Comparison of ENCODE assay signal across 28 mouse cellular contexts in the genomic region with DNA sequence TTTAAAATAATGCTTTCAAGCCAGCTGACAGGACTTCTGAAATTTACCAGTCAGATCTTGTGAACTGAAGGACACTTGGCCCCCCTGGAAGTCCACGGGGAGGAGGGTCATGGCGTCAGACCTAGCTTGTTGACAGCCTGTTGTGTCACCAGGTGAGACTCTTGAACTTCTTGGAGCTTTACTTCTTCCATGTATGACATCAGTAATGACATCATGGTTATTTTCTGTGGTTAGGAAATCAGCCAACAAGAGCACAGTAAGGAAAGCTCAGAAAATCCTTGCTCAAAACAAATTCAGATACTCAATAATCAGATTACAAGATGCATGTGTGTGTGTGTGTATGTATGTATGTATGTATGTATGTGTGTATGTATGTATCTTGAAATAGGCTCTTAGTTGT.
DNase-seq lines count a peak whose midpoint lies in the region; ATAC-seq lines count a peak whose summit lies in the region.
"Had no signal": no experiment of that assay in that cellular context is flagged by ENCODE, and none has a peak within 500 bp of the region (broad histone marks: within the 10 kb centered on the region; RNA-seq: fewer than 3 reads in every experiment).

No protein-coding gene starts in this region.

- no peaks in the 10 kb centered on the region for H3K9me3 ChIP-seq in forebrain, embryonic 15.5 days
- H3K9me3 ChIP-seq: forebrain, embryonic 10.5 days; forebrain, embryonic 13.5 days; heart, embryonic 12.5 days; heart, embryonic 15.5 days; intestine, embryonic 15.5 days had no signal

- no peak overlapping the region for H3K4me3 ChIP-seq in forebrain, embryonic 15.5 days
- H3K4me3 ChIP-seq: forebrain, embryonic 10.5 days; forebrain, embryonic 13.5 days; heart, embryonic 12.5 days; heart, embryonic 15.5 days; intestine, embryonic 15.5 days had no signal

- H3K4me1 ChIP-seq in forebrain, embryonic 15.5 days: no peaks in the 10 kb centered on the region
- H3K4me1 ChIP-seq: forebrain, embryonic 10.5 days; forebrain, embryonic 13.5 days; heart, embryonic 15.5 days; intestine, embryonic 15.5 days had no signal

- H3K9ac ChIP-seq in forebrain, embryonic 15.5 days (replicated peaks): no peak overlapping the region
- H3K9ac ChIP-seq: forebrain, embryonic 13.5 days; forebrain, postnatal 0 days; heart, embryonic 12.5 days; heart, embryonic 15.5 days; hindbrain, embryonic 14.5 days; intestine, embryonic 15.5 days had no signal

- no peaks in the 10 kb centered on the region for H3K36me3 ChIP-seq in forebrain, embryonic 15.5 days
- H3K36me3 ChIP-seq: forebrain, embryonic 10.5 days; G1E; heart, embryonic 12.5 days; heart, embryonic 15.5 days; intestine, embryonic 15.5 days had no signal

- peak; percentile 8 for DNase-seq in heart, adult 11 months
- DNase-seq in heart, postnatal 36 days: no peak
- peak; percentile 27 for DNase-seq in T-cell, adult 2 months (ENCODE audit: low spot score)
- peak; percentile 55 for DNase-seq in induced T-regulatory cell, adult 2 months (ENCODE audit: low read depth)
- DNase-seq in cerebellum, postnatal 25 days: no peak
- no peak for DNase-seq in yolk sac, embryonic 10.5 days (ENCODE audit: low spot score)
- DNase-seq: adrenal gland, adult 8-10 months; adrenal gland, postnatal 25 days; B cell, adult 2 months; cerebellum, adult 2 months; cerebellum, postnatal 10 days; forebrain, postnatal 0 days; gastrocnemius, postnatal 36 days; heart, adult 18-20 months; heart, postnatal 10 days; heart, postnatal 4 days; kidney, adult 11 months; kidney, adult 8-10 months had no signal

- intact Hi-C loops in heart, postnatal 36 days (cut with DNase I): no loop called here

- no peak for ATAC-seq in forebrain, embryonic 15.5 days (replicated peaks)
- ATAC-seq: forebrain, embryonic 13.5 days; forebrain, postnatal 0 days; hindbrain, postnatal 0 days; intestine, embryonic 15.5 days; Patski had no signal

- no peaks in the 10 kb centered on the region for H3K27me3 ChIP-seq in forebrain, embryonic 15.5 days
- H3K27me3 ChIP-seq: forebrain, embryonic 13.5 days; heart, embryonic 12.5 days; heart, embryonic 15.5 days; intestine, embryonic 15.5 days; Patski had no signal

- 85% methylated on average over 2 of the region's 2 CpGs for WGBS in forebrain, embryonic 15.5 days

- H3K4me2 ChIP-seq in forebrain, embryonic 15.5 days (replicated peaks): no peak overlapping the region
- H3K4me2 ChIP-seq: forebrain, embryonic 13.5 days; heart, embryonic 12.5 days; heart, embryonic 15.5 days; hindbrain, embryonic 14.5 days; intestine, embryonic 15.5 days had no signal

- H3K27ac ChIP-seq in forebrain, embryonic 15.5 days (replicated peaks): no peak overlapping the region
- H3K27ac ChIP-seq: forebrain, embryonic 10.5 days; forebrain, embryonic 13.5 days; heart, embryonic 15.5 days; hindbrain, embryonic 14.5 days; hindbrain, postnatal 0 days; intestine, embryonic 15.5 days had no signal

Comparison
In these comparisons a context has a peak if more than half of its experiments do, and no peak if none do; other contexts are left out.
1. DNase-seq: peak in heart, adult 11 months (single experiment), T-cell, adult 2 months (single experiment) and induced T-regulatory cell, adult 2 months (single experiment); none in heart, postnatal 36 days (0 of 2), cerebellum, postnatal 25 days (0 of 2) and yolk sac, embryonic 10.5 days (single experiment).